Mouse (Mus musculus): Measurements from ENCODE around the gene Homer2. TPM values are rescaled to one million over a fixed set of nuclear protein-coding genes. Genes with fewer than 3 reads are reported as not detected.

The Homer2 gene
- polyA plus RNA-seq, 1 experiment = 58.1 TPM

GRCm38 (mm10) chr7:81673359-81674013 lies 33.8 kb downstream of the Homer2 start:
- no peak for TF ChIP-seq GATA1 (IDR thresholded peaks at IDR 0.05; ENCODE audit: low read length)

- no peak for TF ChIP-seq GATA1 (IDR thresholded peaks at IDR 0.05; ENCODE audit: low read length)
These were observed 34.5 kb downstream of the Homer2 start for GRCm38 (mm10) chr7:81672735-81673291.

GRCm38 (mm10) chr7:81667156-81667555 lies 40.2 kb downstream of the Homer2 start:
- TF ChIP-seq GATA1 (IDR thresholded peaks at IDR 0.05; ENCODE audit: low read length) = no peak

- TF ChIP-seq GATA1 (IDR thresholded peaks at IDR 0.05; ENCODE audit: low read length) = no peak
These were observed 40.7 kb downstream of the Homer2 start for GRCm38 (mm10) chr7:81666585-81666984.

- TF ChIP-seq GATA1 (IDR thresholded peaks at IDR 0.05; ENCODE audit: low read length) = no peak
These were observed 44.3 kb downstream of the Homer2 start for GRCm38 (mm10) chr7:81663057-81663456.

- TF ChIP-seq GATA1 (IDR thresholded peaks at IDR 0.05; ENCODE audit: low read length) = no peak
These were observed 49.5 kb downstream of the Homer2 start for GRCm38 (mm10) chr7:81657631-81658347.

GRCm38 (mm10) chr7:81657055-81657454 lies 50.3 kb downstream of the Homer2 start:
- TF ChIP-seq GATA1 (IDR thresholded peaks at IDR 0.05; ENCODE audit: low read length) = no peak

- no peak for TF ChIP-seq GATA1 (IDR thresholded peaks at IDR 0.05; ENCODE audit: low read length)
These were observed 50.7 kb downstream of the Homer2 start for GRCm38 (mm10) chr7:81656635-81657034.

GRCm38 (mm10) chr7:81654946-81655718 lies 52.2 kb downstream of the Homer2 start:
- TF ChIP-seq GATA1 (IDR thresholded peaks at IDR 0.05; ENCODE audit: low read length) = no peak

GRCm38 (mm10) chr7:81653988-81654387 lies 53.3 kb downstream of the Homer2 start:
- TF ChIP-seq GATA1 (IDR thresholded peaks at IDR 0.05; ENCODE audit: low read length) = no peak

GRCm38 (mm10) chr7:81652296-81652695 lies 55.0 kb downstream of the Homer2 start:
- TF ChIP-seq GATA1 (IDR thresholded peaks at IDR 0.05; ENCODE audit: low read length) = no peak

- no peak for TF ChIP-seq GATA1 (IDR thresholded peaks at IDR 0.05; ENCODE audit: low read length)
These were observed 56.0 kb downstream of the Homer2 start for GRCm38 (mm10) chr7:81651284-81651683.

GRCm38 (mm10) chr7:81649270-81649669 lies 58.1 kb downstream of the Homer2 start:
- TF ChIP-seq GATA1 (IDR thresholded peaks at IDR 0.05; ENCODE audit: low read length) = no peak

GRCm38 (mm10) chr7:81647959-81648358 lies 59.4 kb downstream of the Homer2 start:
- no peak for TF ChIP-seq GATA1 (IDR thresholded peaks at IDR 0.05; ENCODE audit: low read length)

- TF ChIP-seq GATA1 (IDR thresholded peaks at IDR 0.05; ENCODE audit: low read length) = no peak
These were observed 62.6 kb downstream of the Homer2 start for GRCm38 (mm10) chr7:81644551-81645235.

Measured in G1E-ER4 (cell line).